Mouse (Mus musculus) limb, embryonic 11.5 days (tissue): ENCODE results near the gene C1d. TPM values are rescaled to one million over a fixed set of nuclear protein-coding genes. Genes with fewer than 3 reads are reported as not detected.

Experiments used
- ATAC-seq: fragments of 200-750 bp; cut with Nextera tagmentation; 2 replicates; pipeline ENCODE4 v1.8.0; 2017; ENCODE audit warnings: low read depth; ENCODE audit not compliant: insufficient number of reproducible peaks, low FRiP score, low TSS enrichment
- DNase-seq: peaks from one replicate; pipeline ENCODE4 v3.0.0-alpha.2; 2015; ENCODE audit warnings: low spot score
- H3K27ac ChIP-seq: fragments of 300-500 bp; sonication (generic); replicated peaks from 2 replicates; pipeline ENCODE4 v1.5.1; 2014; ENCODE audit warnings: low read depth, mild to moderate bottlenecking, low read length
- H3K27me3 ChIP-seq: fragments of 300-500 bp; sonication (generic); 2 replicates; pipeline ENCODE4 v1.6.1; 2014; ENCODE audit warnings: mild to moderate bottlenecking, low read length, mixed read lengths; ENCODE audit not compliant: control insufficient read depth, insufficient read depth
- H3K36me3 ChIP-seq: fragments of 300-500 bp; sonication (generic); 2 replicates; pipeline ENCODE4 v1.6.1; 2014; ENCODE audit warnings: mild to moderate bottlenecking, low read length, moderate library complexity, mixed read lengths; ENCODE audit not compliant: control insufficient read depth, insufficient read depth
- H3K4me1 ChIP-seq: fragments of 300-500 bp; sonication (generic); 2 replicates; pipeline ENCODE4 v1.6.1; 2014; ENCODE audit warnings: low read length, mixed read lengths; ENCODE audit not compliant: control insufficient read depth, insufficient read depth
- H3K4me2 ChIP-seq: fragments of 300-500 bp; sonication (generic); 2 replicates; pipeline ENCODE4 v1.6.1; 2014; ENCODE audit warnings: low read depth, mild to moderate bottlenecking, moderate library complexity; ENCODE audit not compliant: severe bottlenecking
- H3K4me3 ChIP-seq: fragments of 300-500 bp; sonication (generic); 2 replicates; pipeline ENCODE4 v1.5.1; 2014; ENCODE audit warnings: low read depth, low read length
- H3K9ac ChIP-seq: fragments of 300-500 bp; sonication (generic); 2 replicates; pipeline ENCODE4 v1.6.1; 2014; ENCODE audit warnings: mild to moderate bottlenecking, low read length
- H3K9me3 ChIP-seq: fragments of 300-500 bp; sonication (generic); 2 replicates; pipeline ENCODE4 v1.6.1; 2016; ENCODE audit warnings: low read length; ENCODE audit not compliant: control insufficient read depth
- WGBS: fragments of 180-500 bp; shearing (Covaris S2); extraction: QIAGEN DNeasy Blood & Tissue Kit; methylation state at CpG from one replicate; pipeline ENCODE4 v1.1.7; 2014; 5-methylcytosine and 5-hydroxymethylcytosine counted together
- polyA plus RNA-seq: library from polyadenylated mRNA; unstranded; fragments of >200 nt; fragmentation: Nextera tagmentation; extraction: Ambion mirVana; gene quantifications from 2 replicates; pipeline ENCODE4 v1.2.1, GENCODE M21; 2014

Gene C1d
- polyA plus RNA-seq, 1 experiment from 2014 or later = 109 TPM

DNA sequence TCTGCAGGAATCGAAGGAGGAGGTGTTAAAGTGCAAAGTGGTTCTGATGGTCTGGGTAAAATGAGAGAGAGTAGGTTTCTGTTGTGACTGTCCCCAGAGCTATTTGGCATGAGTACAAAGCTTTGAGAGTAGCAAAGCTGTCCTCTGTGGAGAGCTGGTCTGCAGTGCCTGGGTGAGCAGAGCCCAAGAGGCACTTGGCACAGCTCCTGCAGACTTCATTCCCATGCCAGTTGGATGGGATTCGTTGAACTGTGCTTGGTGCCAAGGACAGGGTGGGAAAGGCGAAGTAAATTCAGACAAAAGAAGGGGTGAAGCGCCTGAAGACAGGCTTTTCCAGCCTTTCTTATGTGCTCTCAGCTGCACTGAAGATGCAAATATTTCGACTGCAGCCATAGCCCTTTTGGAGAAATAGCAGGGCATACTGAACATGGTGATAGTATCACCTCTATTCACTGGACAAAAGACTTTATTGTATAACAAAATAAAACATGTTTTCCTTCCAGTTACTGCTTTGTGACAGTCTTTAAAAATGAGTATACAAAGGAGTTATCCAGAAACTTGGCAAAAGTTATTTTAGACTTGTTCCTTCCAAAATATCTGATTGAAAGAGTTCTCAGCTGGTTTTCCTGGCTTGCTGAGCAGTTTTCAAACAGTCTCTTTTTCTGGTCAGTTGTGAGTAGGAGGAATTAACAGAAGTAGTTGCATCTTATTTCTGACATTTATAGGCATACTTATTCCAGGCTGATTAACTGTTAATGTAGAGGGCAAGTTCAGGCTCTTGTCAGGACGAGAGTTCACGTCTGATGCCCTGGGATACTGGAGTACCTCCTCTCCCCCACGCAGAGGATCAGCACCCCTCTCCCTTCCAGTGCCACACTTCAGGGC is 48.9 kb downstream of the C1d start:
- ATAC-seq (no peak), DNase-seq (no peak)
- H3K4me3 ChIP-seq = no peak overlapping the region
- H3K27me3 ChIP-seq = no peaks in the 10 kb centered on the region
- no peak overlapping the region for H3K27ac ChIP-seq
- no peaks in the 10 kb centered on the region for H3K9me3 ChIP-seq
- no peak overlapping the region for H3K4me2 ChIP-seq
- H3K36me3 ChIP-seq = no peaks in the 10 kb centered on the region
- WGBS = 74% methylated on average over 8 of the region's 8 CpGs
- no peaks in the 10 kb centered on the region for H3K4me1 ChIP-seq
- no peak overlapping the region for H3K9ac ChIP-seq

- no peak overlapping the region for H3K4me2 ChIP-seq
These were observed 50.1 kb downstream of the C1d start for GRCm38 (mm10) chr11:17307457-17307856.

More at GRCm38 (mm10) chr11:17307457-17307856, 50.1 kb downstream of the C1d start:
- DNase-seq = no peak
- Histone ChIP-seq H3K9me3 (no peaks in the 10 kb centered on the region), H3K27me3 (no peaks in the 10 kb centered on the region), H3K9ac (no peak overlapping the region), H3K4me3 (no peak overlapping the region), H3K36me3 (no peaks in the 10 kb centered on the region), H3K27ac (no peak overlapping the region), H3K4me1 (no peaks in the 10 kb centered on the region)
- ATAC-seq = no peak

Other genes with a start within 250 kb of the C1d start
- 6.4 and 7.7 TPM in 2 replicates for gene Cnrip1, start 206.0 kb upstream of the C1d start, polyA plus RNA-seq
- 3.4 and 4.6 TPM in 2 replicates for gene Plek, start 205.2 kb upstream of the C1d start, polyA plus RNA-seq
- 76.8 and 81.7 TPM in 2 replicates for gene Ppp3r1, start 98.3 kb upstream of the C1d start, polyA plus RNA-seq
- gene Wdr92, start 75.5 kb upstream of the C1d start, polyA plus RNA-seq = 32.1 and 33.8 TPM in 2 replicates
- gene Pno1, start 46.0 kb upstream of the C1d start, polyA plus RNA-seq = 110 and 111 TPM in 2 replicates